Mouse (Mus musculus) brain, embryonic 14.5 days (tissue): Measurements from ENCODE around the gene Kcnk15. TPM values are rescaled to one million over a fixed set of nuclear protein-coding genes. Genes with fewer than 3 reads are reported as not detected.

ENCODE experiments used
- DNase-seq: peaks from one replicate; pipeline ENCODE4 v3.0.0-alpha.2; 2011; ENCODE audit warnings: low read depth
- CTCF ChIP-seq: fragments of 200-500 bp; IDR thresholded peaks from 2 replicates; pipeline ENCODE4 v1.5.1; 2012; ENCODE audit warnings: inconsistent platforms, mild to moderate bottlenecking, moderate library complexity, borderline replicate concordance; ENCODE audit not compliant: insufficient read depth, insufficient read length; ENCODE audit errors: extremely low read depth
- POLR2A ChIP-seq: fragments of 200-500 bp; IDR thresholded peaks from 2 replicates; pipeline ENCODE4 v1.6.1; 2012; ENCODE audit warnings: mild to moderate bottlenecking, inconsistent platforms, borderline replicate concordance; ENCODE audit not compliant: poor library complexity, insufficient read depth, insufficient read length, severe bottlenecking; ENCODE audit errors: extremely low read depth
- polyA plus RNA-seq: library from polyadenylated mRNA; depleted of rRNA; stranded (reverse); fragments of >200 nt; gene quantifications from 2 replicates; pipeline ENCODE4 v1.2.3, GENCODE M21; 2012; rRNA removed

Gene Kcnk15
- polyA plus RNA-seq, 1 experiment = 0.08 TPM

DNA sequence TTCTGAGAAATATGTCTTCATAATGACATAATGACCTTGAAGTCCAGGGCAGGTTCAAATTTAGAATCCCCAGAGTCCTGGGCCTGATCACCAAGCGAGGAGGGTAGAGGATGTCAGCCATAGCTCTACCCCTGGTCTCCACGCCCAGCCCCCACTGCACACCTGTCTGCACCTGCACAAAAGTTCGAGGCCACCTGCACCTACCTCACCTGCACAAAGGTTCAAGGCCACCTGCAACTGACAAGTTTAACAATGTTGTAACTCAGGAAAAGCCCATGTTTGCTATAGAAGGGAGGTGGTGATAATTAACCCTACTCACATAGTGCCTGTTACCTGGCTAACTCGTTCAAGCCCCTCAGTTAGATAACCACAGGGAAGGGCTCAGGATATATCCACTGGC lies 49.0 kb downstream of the Kcnk15 start:
- DNase-seq = no peak
- TF ChIP-seq POLR2A = no peak
- no peak for TF ChIP-seq CTCF

DNA sequence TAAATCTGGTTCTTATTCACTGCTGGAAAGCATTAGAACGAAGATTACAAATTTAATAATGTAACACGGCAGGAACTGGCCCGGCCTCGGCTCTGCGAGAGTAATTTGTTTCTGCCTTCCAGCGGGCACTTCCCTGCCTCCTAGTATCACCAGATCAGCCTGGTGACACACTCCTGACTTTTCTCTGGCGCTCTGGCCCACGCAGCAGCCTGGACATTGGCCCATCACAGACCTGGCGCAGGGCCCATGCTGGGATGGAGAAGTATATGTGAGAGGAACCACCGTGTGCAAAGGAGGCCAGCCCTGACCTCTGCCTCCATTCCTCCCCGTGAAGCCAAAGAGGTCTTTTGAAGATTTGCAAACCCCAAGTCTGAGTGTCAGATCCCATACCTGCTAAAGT lies 50.0 kb downstream of the Kcnk15 start:
- TF ChIP-seq CTCF = no peak
- DNase-seq = peak; percentile 19

DNA sequence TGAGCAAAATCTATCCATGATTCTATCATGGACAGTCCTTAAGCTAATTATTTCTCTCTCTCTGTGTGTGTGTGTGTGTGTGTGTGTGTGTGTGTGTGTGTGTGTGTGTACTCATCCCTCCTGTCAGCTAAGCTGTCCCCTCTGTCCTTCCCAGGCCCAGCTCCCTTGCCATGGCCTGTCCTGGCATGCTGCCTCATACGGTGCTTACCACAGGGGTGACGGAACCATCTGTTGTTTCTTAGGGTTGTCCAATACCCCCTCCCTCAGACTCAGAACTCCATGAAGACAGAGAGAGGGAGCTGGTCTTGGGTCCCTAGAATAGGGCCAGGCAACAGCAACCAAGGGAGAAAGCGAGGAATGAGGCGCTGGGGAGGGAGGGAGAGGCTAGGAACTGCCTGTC lies 50.9 kb downstream of the Kcnk15 start:
- TF ChIP-seq CTCF (no peak), POLR2A (no peak)
- no peak for DNase-seq

DNA sequence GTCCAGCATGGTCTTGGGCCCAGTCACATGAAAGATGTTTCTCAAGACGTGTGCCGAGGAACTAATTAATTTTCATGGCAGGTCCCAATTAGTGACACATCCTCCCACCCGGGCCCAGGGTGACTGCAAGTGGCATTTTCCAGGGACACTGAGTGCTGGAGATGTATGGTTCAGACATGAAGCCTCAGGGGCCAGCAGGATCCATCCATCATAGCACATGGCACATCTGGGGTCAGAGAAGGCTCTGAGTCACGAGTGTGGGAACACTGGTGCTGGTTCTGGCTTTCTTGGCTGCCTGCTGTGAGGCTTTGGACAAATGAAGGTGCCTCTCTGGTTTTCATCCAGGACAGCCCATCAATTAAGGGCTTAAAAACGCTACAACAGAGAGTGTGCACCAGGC lies 53.7 kb downstream of the Kcnk15 start:
- TF ChIP-seq POLR2A = no peak
- TF ChIP-seq CTCF = no peak
- no peak for DNase-seq

Other genes with a start within 250 kb of the Kcnk15 start
- 88.3 and 93.9 TPM in 2 replicates for gene Serinc3, start 208.5 kb upstream of the Kcnk15 start, polyA plus RNA-seq
- 66.6 and 73.9 TPM in 2 replicates for gene Pkig, start 195.3 kb upstream of the Kcnk15 start, polyA plus RNA-seq
- gene Ada, start 103.4 kb upstream of the Kcnk15 start, polyA plus RNA-seq = 3.1 and 3.7 TPM in 2 replicates
- gene Ccn5, start 32.8 kb upstream of the Kcnk15 start, polyA plus RNA-seq = 0.24 and 0.27 TPM in 2 replicates
- 5.6 and 13.4 TPM in 2 replicates for gene Rims4, start 65.0 kb downstream of the Kcnk15 start, polyA plus RNA-seq
- 139 and 214 TPM in 2 replicates for gene Ywhab, start 141.3 kb downstream of the Kcnk15 start, polyA plus RNA-seq
- 2.7 and 2.8 TPM in 2 replicates for gene Pabpc1l, start 171.8 kb downstream of the Kcnk15 start, polyA plus RNA-seq
- 21.7 and 24.8 TPM in 2 replicates for gene Stk4, start 216.7 kb downstream of the Kcnk15 start, polyA plus RNA-seq
- 30.8 and 36.0 TPM in 2 replicates for gene Tomm34, start 217.5 kb downstream of the Kcnk15 start, polyA plus RNA-seq